Mouse (Mus musculus): Measurements from ENCODE around the gene Ndrg2. TPM values are rescaled to one million over a fixed set of nuclear protein-coding genes. Genes with fewer than 3 reads are reported as not detected.

The Ndrg2 gene
- 336 and 972 TPM in 2 replicates for polyA plus RNA-seq (2012; rRNA removed; ENCODE audit: low replicate concordance)

GRCm38 (mm10) chr14:51913960-51914762 is at the start of gene Ndrg2:
Ndrg2 (minus strand) TSS chr14:51914158.

GRCm38 (mm10) chr14:51922571-51922865 is 8.6 kb upstream of the Ndrg2 start, which contains the start of gene Rnase13:
Rnase13 (minus strand) TSS chr14:51922773.

GRCm38 (mm10) chr14:51918125-51918524 is 4.2 kb upstream of the Ndrg2 start, which contains the start of gene Tppp2:
Tppp2 (plus strand) TSS chr14:51918425.

GRCm38 (mm10) chr14:51892191-51892939 is 21.6 kb downstream of the Ndrg2 start, which contains the start of gene Slc39a2:
Slc39a2 (plus strand) TSS chr14:51892889.

GRCm38 (mm10) chr14:51884598-51885331 is 29.2 kb downstream of the Ndrg2 start, which contains the start of gene Mettl17:
Mettl17 (plus strand) TSS chr14:51884842.

Other genes starting within 250 kb of the Ndrg2 start
- gene Gm17079, start 218.7 kb downstream of the Ndrg2 start, polyA plus RNA-seq (2012; rRNA removed; ENCODE audit: low replicate concordance), result not detected in 2 replicates
- not detected in 2 replicates for gene Gm5800, start 197.0 kb downstream of the Ndrg2 start, polyA plus RNA-seq (2012; rRNA removed; ENCODE audit: low replicate concordance)
- not detected in 2 replicates for gene Ang4, start 140.6 kb downstream of the Ndrg2 start, polyA plus RNA-seq (2012; rRNA removed; ENCODE audit: low replicate concordance)
- not detected in 2 replicates for gene AY358078, start 114.1 kb downstream of the Ndrg2 start, polyA plus RNA-seq (2012; rRNA removed; ENCODE audit: low replicate concordance)
- gene Ear6, start 60.5 kb downstream of the Ndrg2 start, polyA plus RNA-seq (2012; rRNA removed; ENCODE audit: low replicate concordance), result 0.24 TPM in 1 of 2 replicates, not detected in the other
- 34.0 and 54.5 TPM in 2 replicates for gene Mettl17, start 29.3 kb downstream of the Ndrg2 start, polyA plus RNA-seq (2012; rRNA removed; ENCODE audit: low replicate concordance)
- 0.45 and 1.7 TPM in 2 replicates for gene Slc39a2, start 21.3 kb downstream of the Ndrg2 start, polyA plus RNA-seq (2012; rRNA removed; ENCODE audit: low replicate concordance)
- not detected in 2 replicates for gene Tppp2, start 4.3 kb upstream of the Ndrg2 start, polyA plus RNA-seq (2012; rRNA removed; ENCODE audit: low replicate concordance)
- gene Rnase13, start 8.6 kb upstream of the Ndrg2 start, polyA plus RNA-seq (2012; rRNA removed; ENCODE audit: low replicate concordance), result 0.20 TPM in 1 of 2 replicates, not detected in the other
- gene Arhgef40, start 70.6 kb upstream of the Ndrg2 start, polyA plus RNA-seq (2012; rRNA removed; ENCODE audit: low replicate concordance), result 85.1 and 106 TPM in 2 replicates
- gene Tmem253, start 101.5 kb upstream of the Ndrg2 start, polyA plus RNA-seq (2012; rRNA removed; ENCODE audit: low replicate concordance), result 0.65 and 2.1 TPM in 2 replicates
- gene Zfp219, start 106.6 kb upstream of the Ndrg2 start, polyA plus RNA-seq (2012; rRNA removed; ENCODE audit: low replicate concordance), result 81.4 and 110 TPM in 2 replicates
- gene Olfr221, start 128.3 kb upstream of the Ndrg2 start, polyA plus RNA-seq (2012; rRNA removed; ENCODE audit: low replicate concordance), result not detected in 2 replicates
- 39.8 and 84.3 TPM in 2 replicates for gene Hnrnpc, start 189.9 kb upstream of the Ndrg2 start, polyA plus RNA-seq (2012; rRNA removed; ENCODE audit: low replicate concordance)
- gene Rpgrip1, start 196.5 kb upstream of the Ndrg2 start, polyA plus RNA-seq (2012; rRNA removed; ENCODE audit: low replicate concordance), result 4.7 and 15.7 TPM in 2 replicates

Measured in mammary gland, adult 2 months (tissue).